Mouse (Mus musculus): ENCODE measurements around the gene Phf11a. TPM values are rescaled to one million over a fixed set of nuclear protein-coding genes. Genes with fewer than 3 reads are reported as not detected.

Gene Phf11a
- 0.04 and 0.10 TPM in 2 replicates for polyA plus RNA-seq (2012; rRNA removed)

DNA sequence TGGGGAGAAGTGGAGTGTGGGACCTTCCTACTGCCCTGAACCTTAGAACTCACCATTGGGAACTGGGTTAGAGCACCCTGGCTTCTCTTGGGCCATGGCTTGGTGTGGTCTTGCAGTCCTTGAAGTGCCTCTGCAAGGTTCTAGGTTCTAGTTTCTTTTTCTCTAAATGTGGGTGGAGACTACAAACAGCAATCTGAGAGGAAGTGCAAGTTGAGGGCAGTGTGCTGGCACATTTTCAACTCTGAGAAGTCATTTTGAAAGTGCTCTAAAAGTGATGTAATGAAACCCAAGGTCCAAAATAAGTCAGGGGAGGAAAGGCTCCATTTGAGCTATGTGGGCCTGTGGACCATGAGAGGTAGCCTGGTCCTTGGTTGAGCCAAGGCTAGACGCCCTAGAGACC lies at the start of gene Phf11a:
Phf11a (minus strand) TSS at position 132 of the 400 bp plus-strand sequence.

DNA sequence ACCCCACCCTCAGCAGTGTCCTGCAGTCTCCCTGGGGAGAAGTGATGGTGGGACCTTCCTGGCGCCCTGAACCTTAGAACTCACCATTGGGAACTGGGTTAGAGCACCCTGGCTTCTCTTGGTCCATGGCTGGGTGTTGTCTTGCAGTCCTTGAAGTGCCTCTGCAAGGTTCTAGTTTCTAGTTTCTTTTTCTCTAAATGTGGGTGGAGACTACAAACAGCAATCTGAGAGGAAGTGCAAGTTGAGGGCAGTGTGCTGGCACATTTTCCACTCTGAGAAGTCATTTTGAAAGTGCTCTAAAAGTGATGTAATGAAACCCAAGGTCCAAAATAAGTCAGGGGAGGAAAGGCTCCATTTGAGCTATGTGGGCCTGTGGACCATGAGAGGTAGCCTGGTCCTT lies 43.9 kb upstream of the Phf11a start, which contains the start of gene Phf11b:
Phf11b (minus strand) TSS at position 163 of the 400 bp plus-strand sequence.

DNA sequence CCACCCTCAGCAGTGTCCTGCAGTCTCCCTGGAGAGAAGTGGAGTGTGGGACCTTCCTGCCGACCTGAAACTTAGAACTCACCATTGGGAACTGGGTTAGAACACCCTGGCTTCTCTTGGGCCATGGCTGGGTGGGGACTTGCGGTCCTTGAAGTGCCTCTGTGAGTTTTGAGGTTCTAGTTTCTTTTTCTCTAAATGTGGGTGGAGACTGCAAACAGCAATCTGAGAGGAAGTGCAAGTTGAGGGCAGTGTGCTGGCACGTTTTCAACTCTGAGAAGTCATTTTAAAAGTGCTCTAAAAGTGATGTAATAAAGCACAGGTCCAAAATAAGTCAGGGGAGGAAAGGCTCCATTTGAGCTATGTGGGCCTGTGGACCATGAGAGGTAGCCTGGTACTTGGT lies 37.3 kb downstream of the Phf11a start, which contains the start of gene Gm6904:
Gm6904 (minus strand) TSS at position 161 of the 400 bp plus-strand sequence.

Other genes with a start within 250 kb of the Phf11a start
- gene 1700129C05Rik, start 154.6 kb downstream of the Phf11a start, polyA plus RNA-seq (2012; rRNA removed) = not detected in 2 replicates
- gene Gm5142, start 118.8 kb downstream of the Phf11a start, polyA plus RNA-seq (2012; rRNA removed) = not detected in 2 replicates
- 43.4 and 44.8 TPM in 2 replicates for gene Rcbtb1, start 96.3 kb downstream of the Phf11a start, polyA plus RNA-seq (2012; rRNA removed)
- gene Gm6904, start 37.3 kb downstream of the Phf11a start, polyA plus RNA-seq (2012; rRNA removed) = not detected in 2 replicates
- gene Phf11b, start 43.8 kb upstream of the Phf11a start, polyA plus RNA-seq (2012; rRNA removed) = 0.17 and 0.29 TPM in 2 replicates
- 0.28 and 0.55 TPM in 2 replicates for gene Phf11d, start 67.9 kb upstream of the Phf11a start, polyA plus RNA-seq (2012; rRNA removed)
- gene Phf11c, start 97.9 kb upstream of the Phf11a start, polyA plus RNA-seq (2012; rRNA removed) = 0.57 and 0.75 TPM in 2 replicates
- gene Setdb2, start 143.4 kb upstream of the Phf11a start, polyA plus RNA-seq (2012; rRNA removed) = 4.2 and 4.9 TPM in 2 replicates
- gene Cab39l, start 143.4 kb upstream of the Phf11a start, polyA plus RNA-seq (2012; rRNA removed) = 8.7 and 11.5 TPM in 2 replicates

All from central nervous system, embryonic 18 days (tissue).